Comparison of ENCODE assay signal across 25 mouse cellular contexts in genomic region chr17:88583411-88583810, GRCm38 (mm10). TPM values are rescaled to one million over a fixed set of nuclear protein-coding genes. Genes with fewer than 3 reads are reported as not detected.
DNase-seq lines count a peak whose midpoint lies in the region; ATAC-seq and TF ChIP-seq lines count a peak whose summit lies in the region.
"Had no signal": no experiment of that assay in that cellular context is flagged by ENCODE, and none has a peak within 500 bp of the region (broad histone marks: within the 10 kb centered on the region; RNA-seq: fewer than 3 reads in every experiment).

No protein-coding gene starts in this region.

- H3K9ac ChIP-seq in lung, embryonic 16.5 days (ENCODE audit: low read length) = peak overlapping the region; percentile 50
- no peak overlapping the region for H3K9ac ChIP-seq in stomach, embryonic 15.5 days
- H3K9ac ChIP-seq: limb, embryonic 15.5 days; liver, embryonic 14.5 days; neural tube, embryonic 13.5 days had no signal

- 69% methylated on average over 8 of the region's 8 CpGs for WGBS in lung, adult 2 months
- 88% methylated on average over 8 of the region's 8 CpGs for WGBS in bone marrow, adult 2 months
- WGBS in lung, embryonic 16.5 days = 52% methylated on average over 8 of the region's 8 CpGs
- whole genome bisulfite sequencing in stomach, embryonic 15.5 days = 72% methylated on average over 8 of the region's 8 CpGs

- H3K4me1 ChIP-seq in lung, adult 2 months (ENCODE audit: control insufficient read depth, insufficient read depth, low read length) = peaks cover 13% of the 10 kb centered on the region
- peaks cover 2% of the 10 kb centered on the region; the same call in 1 of the 2 replicates for H3K4me1 ChIP-seq in bone marrow, adult 2 months (ENCODE audit: control insufficient read depth, insufficient read depth, low read length)
- H3K4me1 ChIP-seq in lung, embryonic 16.5 days (replicated peaks; ENCODE audit: control insufficient read depth, insufficient read depth, low read length) = peaks cover 10% of the 10 kb centered on the region; the same call in 1 of the 2 replicates
- peaks cover 12% of the 10 kb centered on the region; the same call in 1 of the 2 replicates for H3K4me1 ChIP-seq in stomach, embryonic 15.5 days
- H3K4me1 ChIP-seq: hindbrain, embryonic 10.5 days; limb, embryonic 15.5 days; midbrain, embryonic 10.5 days had no signal

- H3K27me3 ChIP-seq in lung, embryonic 16.5 days (ENCODE audit: control insufficient read depth, insufficient read depth, low read depth, low read length) = no peaks in the 10 kb centered on the region
- H3K27me3 ChIP-seq in stomach, embryonic 15.5 days (replicated peaks) = no peaks in the 10 kb centered on the region
- H3K27me3 ChIP-seq: limb, embryonic 15.5 days; neural tube, embryonic 13.5 days; Patski had no signal

- no peak for TF ChIP-seq POLR2A in lung, adult 2 months (IDR thresholded peaks at IDR 0.05; ENCODE audit: borderline replicate concordance, extremely low read depth, low read depth, low read length)
- no peak for TF ChIP-seq POLR2A in bone marrow, adult 2 months (IDR thresholded peaks at IDR 0.05; ENCODE audit: borderline replicate concordance, control insufficient read depth, low read depth, low read length)

- peak overlapping the region; percentile 49 for H3K4me2 ChIP-seq in lung, embryonic 16.5 days (ENCODE audit: low read depth, low read length)
- H3K4me2 ChIP-seq in stomach, embryonic 15.5 days = peak overlapping the region; percentile 27
- H3K4me2 ChIP-seq: limb, embryonic 15.5 days; neural tube, embryonic 13.5 days had no signal

- peak; percentile 82 for ATAC-seq in lung, embryonic 16.5 days (ENCODE audit: low read depth)
- ATAC-seq in stomach, embryonic 15.5 days (ENCODE audit: insufficient read depth, low FRiP score, low read depth) = peak; percentile 40
- no peak for ATAC-seq in megakaryocyte-erythroid progenitor cell, adult 5-6 weeks (replicated peaks; ENCODE audit: low FRiP score, low TSS enrichment, poor library complexity, severe bottlenecking)
- ATAC-seq: forebrain, embryonic 14.5 days; hindbrain, embryonic 16.5 days; Patski had no signal

- H3K9me3 ChIP-seq in lung, embryonic 16.5 days (ENCODE audit: control insufficient read depth, low read length) = no peaks in the 10 kb centered on the region
- no peaks in the 10 kb centered on the region for H3K9me3 ChIP-seq in stomach, embryonic 15.5 days
- H3K9me3 ChIP-seq: limb, embryonic 10.5 days; limb, embryonic 15.5 days; neural tube, embryonic 13.5 days had no signal

- peaks cover 33% of the 10 kb centered on the region for H3K36me3 ChIP-seq in lung, embryonic 16.5 days (ENCODE audit: control insufficient read depth, insufficient read depth, low read length)
- H3K36me3 ChIP-seq in stomach, embryonic 15.5 days = peaks cover 27% of the 10 kb centered on the region

- peak; percentile 34 for DNase-seq in lung, adult 2 months
- no peak for DNase-seq in lung, postnatal 25 days (ENCODE audit: low spot score)
- no peak for DNase-seq in kidney, postnatal 14 days
- DNase-seq: adrenal gland, postnatal 10 days; cerebellum, adult 11 months; cerebellum, adult 9-10 months; cerebellum, postnatal 36 days; gastrocnemius, postnatal 14 days; heart, postnatal 14 days; kidney, adult 11 months; layer of hippocampus, adult 9-11 months had no signal

- no peak overlapping the region for H3K4me3 ChIP-seq in lung, adult 2 months (replicated peaks; ENCODE audit: extremely low read depth, low read depth, low read length)
- H3K4me3 ChIP-seq in bone marrow, adult 2 months (replicated peaks; ENCODE audit: control insufficient read depth, low read depth, low read length) = no peak overlapping the region
- peak overlapping the region; percentile 27 for H3K4me3 ChIP-seq in lung, embryonic 16.5 days (ENCODE audit: low read length)
- no peak overlapping the region for H3K4me3 ChIP-seq in stomach, embryonic 15.5 days (replicated peaks)
- H3K4me3 ChIP-seq: hindbrain, embryonic 10.5 days; limb, embryonic 10.5 days; limb, embryonic 15.5 days; midbrain, embryonic 10.5 days; neural tube, embryonic 13.5 days had no signal

- no peak for TF ChIP-seq CTCF in lung, adult 2 months (IDR thresholded peaks at IDR 0.05; ENCODE audit: insufficient read depth, low read length)
- TF ChIP-seq CTCF in bone marrow, adult 2 months (IDR thresholded peaks at IDR 0.05; ENCODE audit: control insufficient read depth, insufficient read depth, low read length) = no peak

- 0 out of 2 replicates have a peak overlapping the region, but pooled peaks have one; percentile 3 for H3K27ac ChIP-seq in bone marrow, adult 2 months (ENCODE audit: control insufficient read depth, insufficient read depth, low read depth, low read length, poor library complexity)
- H3K27ac ChIP-seq in lung, embryonic 16.5 days (ENCODE audit: low read length) = peak overlapping the region; percentile 94
- H3K27ac ChIP-seq in stomach, embryonic 15.5 days = peak overlapping the region; percentile 63; the same call in 1 of the 2 replicates
- H3K27ac ChIP-seq: hindbrain, embryonic 10.5 days; limb, embryonic 10.5 days; limb, embryonic 15.5 days; liver, embryonic 14.5 days; midbrain, embryonic 10.5 days; neural tube, embryonic 13.5 days had no signal

RNA-seq across cellular contexts. Expression of gene Ston1, which starts 14.1 kb away (rescaled TPM):
- 41.0 and 43.1 TPM in 2 replicates for polyA plus RNA-seq in lung, adult 2 months (2012; rRNA removed)
- polyA plus RNA-seq in bone marrow, adult 2 months (2011; ENCODE audit: insufficient read depth, insufficient read length, low replicate concordance, missing spikeins) = 0.80 TPM in 1 of 2 replicates, not detected in the other
- 7.0 and 8.0 TPM in 2 replicates for polyA plus RNA-seq in lung, embryonic 16.5 days (2015; fragmentation: Nextera tagmentation; extraction: Ambion mirVana)
- 5.1 and 5.9 TPM in 2 replicates for polyA plus RNA-seq in stomach, embryonic 15.5 days (2015; fragmentation: Nextera tagmentation; extraction: Ambion mirVana)
- 1.2 TPM in 1 of 2 replicates, not detected in the other for total RNA-seq in megakaryocyte-erythroid progenitor cell, adult 5-6 weeks (2014; fragmentation: Nextera tagmentation)
- not detected in 2 replicates for total RNA-seq in megakaryocyte-erythroid progenitor cell, adult 5-6 weeks (2017)
- total RNA-seq: granulocyte monocyte progenitor cell, adult 5-6 weeks had no signal

RNA-seq across cellular contexts. Expression of gene Ppp1r21, which starts 53.5 kb away (rescaled TPM):
- 22.8 and 31.2 TPM in 2 replicates for polyA plus RNA-seq in lung, adult 2 months (2012; rRNA removed)
- polyA plus RNA-seq in bone marrow, adult 2 months (2011; ENCODE audit: insufficient read depth, insufficient read length, low replicate concordance, missing spikeins) = 24.1 and 26.5 TPM in 2 replicates
- polyA plus RNA-seq in lung, embryonic 16.5 days (2015; fragmentation: Nextera tagmentation; extraction: Ambion mirVana) = 23.1 and 24.7 TPM in 2 replicates
- polyA plus RNA-seq in stomach, embryonic 15.5 days (2015; fragmentation: Nextera tagmentation; extraction: Ambion mirVana) = 21.4 and 21.7 TPM in 2 replicates
- 46.2 and 47.1 TPM in 2 replicates for total RNA-seq in megakaryocyte-erythroid progenitor cell, adult 5-6 weeks (2014; fragmentation: Nextera tagmentation)
- 28.0 and 29.1 TPM in 2 replicates for total RNA-seq in megakaryocyte-erythroid progenitor cell, adult 5-6 weeks (2017)

Comparison
In these comparisons a context has a peak if more than half of its experiments do, and no peak if none do; other contexts are left out.
1. H3K27ac ChIP-seq: peak in every context shown above with its lines; median percentile 94 in lung, embryonic 16.5 days; 63 in stomach, embryonic 15.5 days; 3 in bone marrow, adult 2 months.